Mouse (Mus musculus): ENCODE measurements at regions not wholly inside any gene's neighbourhood (a gene's known extent, or its start where the extent isn't known, plus 50 kb on each side); places are given as distances from the start of the nearest gene placed in this dataset.

- Histone ChIP-seq H3K4me3 (ENCODE audit: insufficient read depth, low read depth, low read length) (no peak overlapping the region), H3K27ac (ENCODE audit: insufficient read depth, low read depth, low read length) (no peak overlapping the region), H3K4me1 (ENCODE audit: control insufficient read depth, insufficient read depth, low read length) (no peaks in the 10 kb centered on the region)
- no peak for TF ChIP-seq POLR2A (IDR thresholded peaks at IDR 0.05; ENCODE audit: insufficient read depth, low read depth, low read length)
- no peak for TF ChIP-seq CTCF (IDR thresholded peaks at IDR 0.05; ENCODE audit: insufficient read depth, low read depth, low read length)
- 93% methylated on average over 5 of the region's 5 CpGs for WGBS
These were observed 280.8 kb upstream of the Lrig3 start for GRCm38 (mm10) chr10:125685130-125685529.

- TF ChIP-seq CTCF (IDR thresholded peaks at IDR 0.05; ENCODE audit: insufficient read depth, low read depth, low read length): no peak
- no peak for TF ChIP-seq POLR2A (IDR thresholded peaks at IDR 0.05; ENCODE audit: insufficient read depth, low read depth, low read length)
- Histone ChIP-seq H3K27ac (ENCODE audit: insufficient read depth, low read depth, low read length) (no peak overlapping the region), H3K4me1 (ENCODE audit: control insufficient read depth, insufficient read depth, low read length) (no peaks in the 10 kb centered on the region), H3K4me3 (ENCODE audit: insufficient read depth, low read depth, low read length) (no peak overlapping the region)
- WGBS: 13% methylated on average over 7 of the region's 7 CpGs
These were observed 272.5 kb upstream of the Lrig3 start for GRCm38 (mm10) chr10:125693505-125693904.

- Histone ChIP-seq H3K27ac (ENCODE audit: insufficient read depth, low read depth, low read length) (no peak overlapping the region), H3K4me3 (ENCODE audit: insufficient read depth, low read depth, low read length) (no peak overlapping the region), H3K4me1 (ENCODE audit: control insufficient read depth, insufficient read depth, low read length) (no peaks in the 10 kb centered on the region)
- WGBS: 93% methylated on average over 5 of the region's 5 CpGs
- TF ChIP-seq POLR2A (IDR thresholded peaks at IDR 0.05; ENCODE audit: insufficient read depth, low read depth, low read length) (no peak), CTCF (IDR thresholded peaks at IDR 0.05; ENCODE audit: insufficient read depth, low read depth, low read length) (no peak)
These were observed 269.8 kb upstream of the Lrig3 start for GRCm38 (mm10) chr10:125696159-125696558.

DNA sequence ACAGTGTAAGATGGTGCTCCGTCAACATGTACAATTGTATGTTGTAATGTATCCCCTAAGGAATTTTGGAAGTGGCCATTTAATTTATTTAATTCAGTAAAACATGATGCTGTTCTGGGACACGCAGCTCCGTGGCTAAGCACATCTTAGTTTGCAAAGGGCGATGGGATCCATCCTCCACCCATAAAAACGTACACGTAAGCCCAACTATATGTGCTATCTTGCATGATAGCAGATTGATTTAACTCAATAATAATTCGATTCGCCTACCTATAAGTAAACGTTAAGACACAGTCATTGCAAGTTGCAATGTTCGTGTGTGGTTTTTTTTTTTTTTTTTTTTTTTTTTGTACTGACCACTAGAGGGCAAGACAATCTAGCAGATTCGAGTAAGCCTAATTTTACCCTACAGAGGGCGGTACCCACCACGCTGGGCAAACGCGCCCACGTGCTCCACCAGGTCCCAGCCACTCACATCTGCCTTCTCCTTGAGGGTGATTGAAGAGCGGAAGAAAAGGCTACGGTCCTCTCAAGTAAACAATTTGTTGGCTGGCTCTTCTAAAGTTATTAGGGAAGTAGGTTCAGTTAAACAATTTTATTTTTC lies 240.8 kb upstream of the Lrig3 start:
- H3K4me3 ChIP-seq (ENCODE audit: insufficient read depth, low read depth, low read length): no peak overlapping the region
- peaks cover 2% of the 10 kb centered on the region for H3K4me1 ChIP-seq (ENCODE audit: control insufficient read depth, insufficient read depth, low read length)
- TF ChIP-seq POLR2A (IDR thresholded peaks at IDR 0.05; ENCODE audit: insufficient read depth, low read depth, low read length) (no peak), CTCF (IDR thresholded peaks at IDR 0.05; ENCODE audit: insufficient read depth, low read depth, low read length) (peak; percentile 54; the same call in 1 of the 2 replicates)
- H3K27ac ChIP-seq (ENCODE audit: insufficient read depth, low read depth, low read length): no peak overlapping the region
- 36% methylated on average over 18 of the region's 18 CpGs for WGBS

DNA sequence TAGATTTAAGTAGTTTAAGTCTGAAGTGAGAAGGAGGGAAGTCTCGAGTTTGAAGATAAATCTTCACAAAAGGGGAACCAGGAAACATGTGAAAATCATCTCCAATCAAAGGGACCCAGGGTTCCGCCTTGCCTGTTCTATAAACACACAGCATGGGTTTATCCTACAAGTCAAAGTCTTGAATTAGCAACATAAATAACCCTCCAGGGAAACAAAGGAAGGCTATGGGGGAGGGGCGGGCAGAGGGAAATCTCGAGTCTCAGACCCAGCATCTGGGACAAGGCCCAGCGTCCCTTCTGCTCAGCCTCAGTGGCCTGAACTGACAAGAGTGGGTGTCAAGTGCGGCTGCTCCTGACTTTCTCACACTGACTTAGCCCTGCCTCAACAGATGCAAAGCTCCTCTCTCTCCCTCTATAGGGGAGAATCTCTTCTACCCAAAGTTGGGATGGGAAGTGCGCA lies 240.3 kb upstream of the Lrig3 start:
- TF ChIP-seq CTCF (IDR thresholded peaks at IDR 0.05; ENCODE audit: insufficient read depth, low read depth, low read length) (no peak), POLR2A (IDR thresholded peaks at IDR 0.05; ENCODE audit: insufficient read depth, low read depth, low read length) (no peak)
- peaks cover 2% of the 10 kb centered on the region for H3K4me1 ChIP-seq (ENCODE audit: control insufficient read depth, insufficient read depth, low read length)
- no peak overlapping the region for H3K27ac ChIP-seq (ENCODE audit: insufficient read depth, low read depth, low read length)
- whole genome bisulfite sequencing: 38% methylated on average over 7 of the region's 7 CpGs
- H3K4me3 ChIP-seq (ENCODE audit: insufficient read depth, low read depth, low read length): no peak overlapping the region

- WGBS: 68% methylated on average over 8 of the region's 8 CpGs
- peaks cover 2% of the 10 kb centered on the region for H3K4me1 ChIP-seq (ENCODE audit: control insufficient read depth, insufficient read depth, low read length)
- no peak for TF ChIP-seq CTCF (IDR thresholded peaks at IDR 0.05; ENCODE audit: insufficient read depth, low read depth, low read length)
- TF ChIP-seq POLR2A (IDR thresholded peaks at IDR 0.05; ENCODE audit: insufficient read depth, low read depth, low read length): no peak
- H3K27ac ChIP-seq (ENCODE audit: insufficient read depth, low read depth, low read length): no peak overlapping the region
- H3K4me3 ChIP-seq (ENCODE audit: insufficient read depth, low read depth, low read length): no peak overlapping the region
These were observed 239.4 kb upstream of the Lrig3 start for GRCm38 (mm10) chr10:125726546-125726945.

DNA sequence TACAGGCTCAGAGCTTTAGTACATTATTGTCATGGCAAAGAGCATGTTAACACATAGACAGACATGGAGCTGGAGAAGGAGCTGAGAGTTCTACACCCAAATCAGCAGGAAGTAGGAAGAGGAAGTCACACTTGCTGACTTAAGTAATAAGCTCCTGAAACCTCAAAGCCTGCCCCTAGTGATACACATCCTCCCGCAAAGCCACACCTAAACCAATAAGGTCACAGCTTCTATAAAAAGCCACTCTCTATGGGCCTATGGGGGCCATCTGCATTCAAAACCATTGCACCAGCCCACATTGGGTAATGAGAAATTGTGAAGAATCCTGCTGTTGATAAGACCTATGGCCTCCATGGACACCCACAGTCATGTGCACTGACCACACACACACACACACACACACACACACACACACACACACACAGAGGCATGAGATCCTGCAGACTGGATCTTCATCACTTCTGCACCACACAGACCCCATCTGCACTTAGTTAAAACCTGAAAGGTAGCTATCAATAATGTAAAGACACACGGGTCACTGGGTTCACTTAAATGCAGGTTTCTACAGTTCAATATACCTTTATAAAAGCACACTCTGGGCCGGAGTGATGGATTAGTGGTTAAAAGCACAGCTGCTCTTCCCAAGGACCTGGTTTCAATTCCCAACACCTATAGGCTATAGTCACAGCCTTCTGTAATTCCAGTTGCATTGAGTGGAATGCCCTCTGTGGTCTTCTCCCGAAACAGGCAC lies 230.0 kb upstream of the Lrig3 start:
- Histone ChIP-seq H3K27ac (ENCODE audit: insufficient read depth, low read depth, low read length) (no peak overlapping the region), H3K4me1 (ENCODE audit: control insufficient read depth, insufficient read depth, low read length) (no peaks in the 10 kb centered on the region), H3K4me3 (ENCODE audit: insufficient read depth, low read depth, low read length) (no peak overlapping the region)
- 93% methylated on average over 4 of the region's 4 CpGs for WGBS
- no peak for TF ChIP-seq POLR2A (IDR thresholded peaks at IDR 0.05; ENCODE audit: insufficient read depth, low read depth, low read length)
- no peak for TF ChIP-seq CTCF (IDR thresholded peaks at IDR 0.05; ENCODE audit: insufficient read depth, low read depth, low read length)

DNA sequence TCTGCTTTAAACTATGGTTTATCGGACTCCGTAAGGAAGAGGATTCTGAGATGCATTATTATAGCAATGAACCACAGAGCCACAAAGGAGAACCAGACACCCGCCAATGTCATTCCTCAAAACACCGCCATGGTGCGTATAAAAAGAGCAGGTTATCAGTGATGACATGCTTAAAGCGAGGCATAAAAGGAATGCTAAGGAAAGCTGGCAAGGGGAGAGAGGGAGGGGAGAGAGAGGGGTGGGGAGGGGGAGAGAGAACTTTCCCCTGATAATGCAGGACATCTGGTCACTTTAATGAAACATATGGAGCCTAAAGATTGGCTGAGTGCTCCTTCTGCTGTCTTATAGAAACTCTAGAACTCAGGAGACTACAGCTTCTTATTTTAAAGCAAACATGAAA lies 222.8 kb upstream of the Lrig3 start:
- TF ChIP-seq CTCF (IDR thresholded peaks at IDR 0.05; ENCODE audit: insufficient read depth, low read depth, low read length) (no peak), POLR2A (IDR thresholded peaks at IDR 0.05; ENCODE audit: insufficient read depth, low read depth, low read length) (no peak)
- 87% methylated on average over 6 of the region's 6 CpGs for WGBS
- Histone ChIP-seq H3K27ac (ENCODE audit: insufficient read depth, low read depth, low read length) (no peak overlapping the region), H3K4me1 (ENCODE audit: control insufficient read depth, insufficient read depth, low read length) (no peaks in the 10 kb centered on the region), H3K4me3 (ENCODE audit: insufficient read depth, low read depth, low read length) (no peak overlapping the region)

- 76% methylated on average over 6 of the region's 6 CpGs for WGBS
- no peak overlapping the region for H3K27ac ChIP-seq (ENCODE audit: insufficient read depth, low read depth, low read length)
- no peaks in the 10 kb centered on the region for H3K4me1 ChIP-seq (ENCODE audit: control insufficient read depth, insufficient read depth, low read length)
- TF ChIP-seq POLR2A (IDR thresholded peaks at IDR 0.05; ENCODE audit: insufficient read depth, low read depth, low read length) (no peak), CTCF (IDR thresholded peaks at IDR 0.05; ENCODE audit: insufficient read depth, low read depth, low read length) (no peak)
- no peak overlapping the region for H3K4me3 ChIP-seq (ENCODE audit: insufficient read depth, low read depth, low read length)
These were observed 216.9 kb upstream of the Lrig3 start for GRCm38 (mm10) chr10:125749031-125749585.

Data from olfactory bulb, adult 2 months (tissue).